Mouse (Mus musculus) stomach, embryonic 15.5 days (tissue): ENCODE data around the gene Lipi. TPM values are rescaled to one million over a fixed set of nuclear protein-coding genes. Genes with fewer than 3 reads are reported as not detected.

Source experiments
- ATAC-seq: fragments of 200-750 bp; cut with Nextera tagmentation; 2 replicates; pipeline ENCODE4 v1.8.0; 2017; ENCODE audit warnings: low read depth, moderate number of reproducible peaks, moderate TSS enrichment; ENCODE audit not compliant: insufficient read depth, low FRiP score
- H3K27ac ChIP-seq: fragments of 300-500 bp; sonication (generic); 2 replicates; pipeline ENCODE4 v1.5.1; 2015; ENCODE audit warnings: mild to moderate bottlenecking, inconsistent platforms
- H3K27me3 ChIP-seq: fragments of 300-500 bp; sonication (generic); replicated peaks from 2 replicates; pipeline ENCODE4 v1.6.1; 2015; ENCODE audit warnings: inconsistent platforms
- H3K36me3 ChIP-seq: fragments of 300-500 bp; sonication (generic); 2 replicates; pipeline ENCODE4 v1.6.1; 2015; ENCODE audit warnings: inconsistent platforms
- H3K4me1 ChIP-seq: fragments of 300-500 bp; sonication (generic); 2 replicates; pipeline ENCODE4 v1.6.1; 2015; ENCODE audit warnings: inconsistent platforms
- H3K4me2 ChIP-seq: fragments of 300-500 bp; sonication (generic); 2 replicates; pipeline ENCODE4 v1.6.1; 2015; ENCODE audit warnings: mild to moderate bottlenecking, inconsistent platforms
- H3K4me3 ChIP-seq: fragments of 300-500 bp; sonication (generic); replicated peaks from 2 replicates; pipeline ENCODE4 v1.5.1; 2015; ENCODE audit warnings: inconsistent platforms
- H3K9ac ChIP-seq: fragments of 300-500 bp; sonication (generic); 2 replicates; pipeline ENCODE4 v1.6.1; 2015; ENCODE audit warnings: inconsistent platforms
- H3K9me3 ChIP-seq: fragments of 300-500 bp; sonication (generic); 2 replicates; pipeline ENCODE4 v1.6.1; 2016; ENCODE audit warnings: inconsistent platforms
- WGBS: fragments of 180-500 bp; shearing (Covaris S2); methylation state at CpG from one replicate; pipeline ENCODE4 v1.1.7; 2015; 5-methylcytosine and 5-hydroxymethylcytosine counted together
- polyA plus RNA-seq: library from polyadenylated mRNA; unstranded; fragments of >200 nt; fragmentation: Nextera tagmentation; extraction: Ambion mirVana; gene quantifications from 2 replicates; pipeline ENCODE4 v1.2.1, GENCODE M21; 2015

The Lipi gene
- polyA plus RNA-seq, 1 experiment from 2014 or later: not detected

GRCm38 (mm10) chr16:75537784-75538565 is 47.9 kb downstream of the Lipi start:
- ATAC-seq: no peak
- Histone ChIP-seq H3K4me1 (no peaks in the 10 kb centered on the region), H3K4me3 (no peak overlapping the region), H3K9me3 (no peaks in the 10 kb centered on the region), H3K4me2 (no peak overlapping the region), H3K36me3 (no peaks in the 10 kb centered on the region), H3K27me3 (no peaks in the 10 kb centered on the region), H3K9ac (no peak overlapping the region), H3K27ac (no peak overlapping the region)
- WGBS: 80% methylated on average over 7 of the region's 7 CpGs

- no peaks in the 10 kb centered on the region for H3K4me1 ChIP-seq
- no peak for ATAC-seq
- no peaks in the 10 kb centered on the region for H3K27me3 ChIP-seq
- no peak overlapping the region for H3K4me3 ChIP-seq
- no peaks in the 10 kb centered on the region for H3K36me3 ChIP-seq
- H3K4me2 ChIP-seq: no peak overlapping the region
- H3K9me3 ChIP-seq: no peaks in the 10 kb centered on the region
- WGBS: 2% methylated on average over 1 of the region's 1 CpGs
- H3K27ac ChIP-seq: no peak overlapping the region
- no peak overlapping the region for H3K9ac ChIP-seq
Observed at GRCm38 (mm10) chr16:75531705-75532104, 54.2 kb downstream of the Lipi start.

- Histone ChIP-seq H3K4me2 (no peak overlapping the region), H3K4me1 (no peaks in the 10 kb centered on the region), H3K27ac (no peak overlapping the region), H3K4me3 (no peak overlapping the region), H3K36me3 (no peaks in the 10 kb centered on the region), H3K9me3 (no peaks in the 10 kb centered on the region), H3K9ac (no peak overlapping the region), H3K27me3 (no peaks in the 10 kb centered on the region)
- 84% methylated on average over 4 of the region's 4 CpGs for WGBS
- ATAC-seq: no peak
Observed at GRCm38 (mm10) chr16:75496568-75496967, 89.3 kb downstream of the Lipi start.

Other genes with a start within 250 kb of the Lipi start
- 0.39 and 0.48 TPM in 2 replicates for gene Rbm11, start 6.8 kb upstream of the Lipi start, polyA plus RNA-seq
- 26.3 and 29.6 TPM in 2 replicates for gene Hspa13, start 181.0 kb upstream of the Lipi start, polyA plus RNA-seq